Mouse (Mus musculus): ENCODE measurements at regions not wholly inside any gene's neighbourhood (a gene's known extent, or its start where the extent isn't known, plus 50 kb on each side); places are given as distances from the start of the nearest gene placed in this dataset.

DNA sequence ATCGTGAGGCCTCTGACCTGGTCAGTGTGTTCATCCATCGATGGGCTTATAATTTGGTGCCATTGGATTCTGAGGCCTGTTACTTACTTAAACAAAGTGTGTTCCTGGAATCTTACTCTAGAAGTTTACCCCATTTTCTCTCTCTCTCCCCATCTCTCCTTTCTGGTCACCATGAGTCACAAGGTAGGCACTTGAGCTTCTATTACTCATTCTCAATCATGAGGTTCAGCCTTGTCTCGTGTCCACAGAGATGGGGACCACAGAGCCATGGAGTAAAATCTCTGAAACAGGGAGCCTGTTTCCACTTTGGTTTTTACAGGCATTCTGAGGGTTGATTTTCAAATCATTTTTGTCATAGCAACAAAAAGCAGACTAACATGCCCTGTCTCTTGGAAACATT is 304.7 kb upstream of the Rbms1 start:
- Histone ChIP-seq H3K27ac (no peak overlapping the region), H3K36me3 (no peaks in the 10 kb centered on the region), H3K9ac (no peak overlapping the region), H3K27me3 (replicated peaks) (no peaks in the 10 kb centered on the region), H3K4me2 (no peak overlapping the region), H3K4me1 (no peaks in the 10 kb centered on the region), H3K9me3 (no peaks in the 10 kb centered on the region), H3K4me3 (replicated peaks) (no peak overlapping the region)
- no peak for ATAC-seq (ENCODE audit: insufficient read depth, low FRiP score, low read depth)
- 81% methylated on average over 3 of the region's 3 CpGs for WGBS

- Histone ChIP-seq H3K27ac (no peak overlapping the region), H3K36me3 (no peaks in the 10 kb centered on the region), H3K4me2 (no peak overlapping the region), H3K4me1 (peaks cover 4% of the 10 kb centered on the region; the same call in 1 of the 2 replicates), H3K9me3 (no peaks in the 10 kb centered on the region), H3K27me3 (replicated peaks) (no peaks in the 10 kb centered on the region), H3K9ac (no peak overlapping the region), H3K4me3 (replicated peaks) (no peak overlapping the region)
- ATAC-seq (ENCODE audit: insufficient read depth, low FRiP score, low read depth), result no peak
- 55% methylated on average over 9 of the region's 9 CpGs for WGBS
Measured at GRCm38 (mm10) chr2:61250068-61250800, 287.2 kb upstream of the Rbms1 start.

DNA sequence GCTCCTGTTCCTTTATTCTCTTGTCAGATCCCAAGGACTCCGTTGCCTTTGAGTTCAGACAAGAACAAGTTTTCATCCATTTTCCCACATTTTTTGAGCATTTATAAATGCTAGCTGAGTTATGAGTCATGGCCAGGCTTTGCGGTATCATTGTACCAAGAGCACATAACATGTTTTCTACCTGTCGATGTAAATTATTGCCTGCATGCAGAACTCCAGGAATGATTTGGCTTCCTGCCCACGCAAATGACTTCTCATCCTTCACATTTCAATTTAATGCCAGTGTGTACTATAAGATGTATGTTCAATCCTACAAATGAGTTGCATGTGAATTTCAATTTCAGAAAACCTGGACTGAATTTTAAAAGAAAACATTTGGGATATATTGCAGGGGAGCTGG is 285.0 kb upstream of the Rbms1 start:
- no peaks in the 10 kb centered on the region for H3K27me3 ChIP-seq (replicated peaks)
- H3K27ac ChIP-seq, result no peak overlapping the region
- H3K9me3 ChIP-seq, result no peaks in the 10 kb centered on the region
- H3K4me3 ChIP-seq (replicated peaks), result no peak overlapping the region
- peaks cover 4% of the 10 kb centered on the region; the same call in 1 of the 2 replicates for H3K4me1 ChIP-seq
- no peak for ATAC-seq (ENCODE audit: insufficient read depth, low FRiP score, low read depth)
- no peaks in the 10 kb centered on the region for H3K36me3 ChIP-seq
- H3K9ac ChIP-seq, result no peak overlapping the region
- WGBS, result 61% methylated on average over 4 of the region's 4 CpGs
- H3K4me2 ChIP-seq, result no peak overlapping the region

DNA sequence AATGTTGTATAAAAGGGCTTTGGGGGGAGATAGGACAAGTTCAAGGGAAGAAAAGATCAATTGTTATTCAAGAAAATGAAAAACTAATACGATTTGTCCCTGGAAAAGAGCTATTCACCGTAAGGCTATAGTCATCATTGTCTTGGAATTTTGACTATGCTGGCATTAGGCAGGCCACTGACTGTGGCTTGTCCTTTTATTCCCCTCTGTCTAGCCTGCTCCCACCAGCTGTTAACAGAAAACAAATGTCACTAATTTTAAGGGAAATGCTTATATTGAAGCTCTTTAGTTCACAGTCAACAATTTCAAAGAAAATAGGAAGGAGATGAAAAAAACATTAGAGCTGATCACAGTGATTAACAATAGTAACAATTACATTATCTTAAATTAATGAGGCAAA is 284.3 kb upstream of the Rbms1 start:
- no peak for ATAC-seq (ENCODE audit: insufficient read depth, low FRiP score, low read depth)
- Histone ChIP-seq H3K36me3 (no peaks in the 10 kb centered on the region), H3K9me3 (no peaks in the 10 kb centered on the region), H3K27me3 (replicated peaks) (no peaks in the 10 kb centered on the region), H3K27ac (no peak overlapping the region), H3K9ac (no peak overlapping the region), H3K4me1 (peaks cover 4% of the 10 kb centered on the region; the same call in 1 of the 2 replicates), H3K4me2 (no peak overlapping the region), H3K4me3 (replicated peaks) (no peak overlapping the region)
- WGBS, result 48% methylated on average over 2 of the region's 2 CpGs

DNA sequence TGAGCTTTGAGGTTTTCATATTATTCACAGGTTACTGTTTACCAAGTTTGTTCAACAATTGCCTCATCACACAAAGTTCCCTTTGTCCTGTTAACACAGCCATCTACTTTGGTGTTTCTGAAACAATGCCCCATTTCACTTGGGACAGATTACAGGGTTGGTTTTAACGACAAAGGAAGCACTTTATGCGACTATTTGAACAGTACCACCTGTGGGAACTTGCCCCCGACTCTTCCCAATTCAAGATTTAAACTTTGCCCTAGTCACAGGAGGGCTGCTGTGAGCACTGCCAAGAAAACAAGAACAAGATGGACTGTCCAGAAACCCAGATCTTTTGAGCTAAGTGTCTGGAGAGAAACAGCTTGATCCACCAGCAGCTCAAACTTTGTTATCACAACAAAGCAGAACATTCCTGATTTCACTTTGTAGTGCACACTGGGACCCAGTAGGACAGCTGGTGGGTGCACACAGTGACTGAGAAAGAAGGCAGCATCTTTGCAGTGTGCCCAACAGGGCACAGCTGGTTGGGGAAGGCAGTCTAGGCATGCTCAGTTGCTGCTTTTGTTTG is 283.8 kb upstream of the Rbms1 start:
- H3K9ac ChIP-seq, result no peak overlapping the region
- H3K36me3 ChIP-seq, result no peaks in the 10 kb centered on the region
- H3K9me3 ChIP-seq, result no peaks in the 10 kb centered on the region
- 0 out of 2 replicates have a peak overlapping the region, but pooled peaks have one; percentile 16 for H3K27ac ChIP-seq
- WGBS, result 8% methylated on average over 3 of the region's 3 CpGs
- H3K4me1 ChIP-seq, result peaks cover 4% of the 10 kb centered on the region; the same call in 1 of the 2 replicates
- no peak overlapping the region for H3K4me2 ChIP-seq
- H3K4me3 ChIP-seq (replicated peaks), result no peak overlapping the region
- no peak for ATAC-seq (ENCODE audit: insufficient read depth, low FRiP score, low read depth)
- no peaks in the 10 kb centered on the region for H3K27me3 ChIP-seq (replicated peaks)

DNA sequence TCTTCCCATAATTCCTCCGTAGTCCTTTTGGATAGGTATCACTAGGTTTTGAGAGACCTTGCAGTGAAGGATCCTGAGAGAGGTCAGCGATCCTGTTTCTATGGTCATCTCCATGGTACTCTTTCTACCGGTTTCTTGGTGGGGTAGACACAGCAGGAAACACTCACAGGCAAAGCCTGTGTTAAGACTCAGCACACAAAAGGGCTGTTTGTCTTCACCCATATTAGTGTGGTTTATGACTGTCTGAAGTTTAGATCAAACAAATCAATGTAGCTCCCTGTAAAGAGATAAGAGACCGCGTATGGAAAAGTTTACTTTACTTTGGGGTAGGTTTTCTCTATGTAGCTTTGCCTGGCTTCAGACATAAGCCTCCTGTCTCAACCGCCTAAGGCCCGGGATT is 282.5 kb upstream of the Rbms1 start:
- H3K4me1 ChIP-seq, result peaks cover 4% of the 10 kb centered on the region; the same call in 1 of the 2 replicates
- H3K27ac ChIP-seq, result no peak overlapping the region
- H3K4me3 ChIP-seq (replicated peaks), result no peak overlapping the region
- no peak overlapping the region for H3K9ac ChIP-seq
- WGBS, result 54% methylated on average over 7 of the region's 7 CpGs
- H3K27me3 ChIP-seq (replicated peaks), result no peaks in the 10 kb centered on the region
- no peaks in the 10 kb centered on the region for H3K36me3 ChIP-seq
- no peak overlapping the region for H3K4me2 ChIP-seq
- no peak for ATAC-seq (ENCODE audit: insufficient read depth, low FRiP score, low read depth)
- no peaks in the 10 kb centered on the region for H3K9me3 ChIP-seq

DNA sequence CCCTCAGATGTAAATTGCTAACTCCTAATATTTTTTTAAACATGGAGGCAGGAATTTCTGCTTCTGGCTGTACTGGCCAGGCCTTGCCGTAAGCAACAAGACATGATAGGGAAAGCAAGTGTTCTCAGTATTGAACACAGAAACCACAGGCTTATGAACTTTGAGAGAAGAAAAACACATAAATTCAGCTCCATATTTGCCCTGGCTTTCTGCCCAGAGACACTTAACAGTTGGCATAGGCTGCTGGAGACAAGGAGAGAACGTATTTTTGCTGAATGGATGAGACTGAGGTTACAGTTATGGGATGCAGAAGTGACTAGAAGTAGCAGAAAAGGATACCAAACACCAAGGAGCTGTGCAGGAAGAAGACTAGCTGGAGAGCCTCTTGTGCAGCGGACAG is 258.7 kb upstream of the Rbms1 start:
- no peak overlapping the region for H3K4me3 ChIP-seq (replicated peaks)
- ATAC-seq (ENCODE audit: insufficient read depth, low FRiP score, low read depth), result no peak
- no peaks in the 10 kb centered on the region for H3K36me3 ChIP-seq
- no peaks in the 10 kb centered on the region for H3K4me1 ChIP-seq
- WGBS, result 53% methylated on average over 3 of the region's 3 CpGs
- no peaks in the 10 kb centered on the region for H3K9me3 ChIP-seq
- no peak overlapping the region for H3K9ac ChIP-seq
- no peak overlapping the region for H3K27ac ChIP-seq
- no peaks in the 10 kb centered on the region for H3K27me3 ChIP-seq (replicated peaks)
- H3K4me2 ChIP-seq, result no peak overlapping the region

- H3K36me3 ChIP-seq, result no peaks in the 10 kb centered on the region
- H3K27me3 ChIP-seq (replicated peaks), result no peaks in the 10 kb centered on the region
- no peak overlapping the region for H3K4me3 ChIP-seq (replicated peaks)
- H3K9me3 ChIP-seq, result no peaks in the 10 kb centered on the region
- H3K4me1 ChIP-seq, result no peaks in the 10 kb centered on the region
- no peak overlapping the region for H3K9ac ChIP-seq
- no peak for ATAC-seq (ENCODE audit: insufficient read depth, low FRiP score, low read depth)
- WGBS, result 84% methylated on average over 2 of the region's 2 CpGs
- no peak overlapping the region for H3K4me2 ChIP-seq
- H3K27ac ChIP-seq, result no peak overlapping the region
Measured at GRCm38 (mm10) chr2:61221157-61221556, 258.2 kb upstream of the Rbms1 start.

- H3K4me3 ChIP-seq (replicated peaks), result no peak overlapping the region
- H3K27me3 ChIP-seq (replicated peaks), result no peaks in the 10 kb centered on the region
- H3K4me2 ChIP-seq, result no peak overlapping the region
- no peaks in the 10 kb centered on the region for H3K36me3 ChIP-seq
- no peak overlapping the region for H3K9ac ChIP-seq
- ATAC-seq (ENCODE audit: insufficient read depth, low FRiP score, low read depth), result no peak
- H3K9me3 ChIP-seq, result no peaks in the 10 kb centered on the region
- WGBS, result 78% methylated on average over 1 of the region's 1 CpGs
- H3K27ac ChIP-seq, result no peak overlapping the region
- H3K4me1 ChIP-seq, result no peaks in the 10 kb centered on the region
Measured at GRCm38 (mm10) chr2:61213951-61214350, 251.0 kb upstream of the Rbms1 start.

DNA sequence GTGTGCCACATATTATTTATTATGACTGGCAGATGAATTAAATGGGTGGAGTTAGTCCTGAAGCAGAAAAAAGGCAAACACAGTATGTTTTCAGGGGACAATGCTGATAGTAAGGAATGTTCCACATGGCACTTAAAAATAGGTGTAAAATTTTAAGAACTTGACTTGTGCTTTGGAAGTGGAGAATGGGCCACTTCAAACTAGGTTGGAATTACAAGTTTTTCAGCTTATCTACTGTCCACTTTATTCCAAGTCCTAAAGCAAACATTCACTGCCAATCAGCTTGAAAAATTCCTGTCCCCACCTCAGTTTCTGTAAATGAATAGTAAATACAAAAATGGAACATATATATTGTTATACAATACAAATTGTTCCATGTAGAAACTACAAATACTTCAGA is 238.4 kb upstream of the Rbms1 start:
- Histone ChIP-seq H3K27ac (no peak overlapping the region), H3K9ac (no peak overlapping the region), H3K4me3 (replicated peaks) (no peak overlapping the region), H3K36me3 (no peaks in the 10 kb centered on the region), H3K4me2 (no peak overlapping the region), H3K4me1 (no peaks in the 10 kb centered on the region), H3K9me3 (no peaks in the 10 kb centered on the region), H3K27me3 (replicated peaks) (no peaks in the 10 kb centered on the region)
- ATAC-seq (ENCODE audit: insufficient read depth, low FRiP score, low read depth), result no peak

DNA sequence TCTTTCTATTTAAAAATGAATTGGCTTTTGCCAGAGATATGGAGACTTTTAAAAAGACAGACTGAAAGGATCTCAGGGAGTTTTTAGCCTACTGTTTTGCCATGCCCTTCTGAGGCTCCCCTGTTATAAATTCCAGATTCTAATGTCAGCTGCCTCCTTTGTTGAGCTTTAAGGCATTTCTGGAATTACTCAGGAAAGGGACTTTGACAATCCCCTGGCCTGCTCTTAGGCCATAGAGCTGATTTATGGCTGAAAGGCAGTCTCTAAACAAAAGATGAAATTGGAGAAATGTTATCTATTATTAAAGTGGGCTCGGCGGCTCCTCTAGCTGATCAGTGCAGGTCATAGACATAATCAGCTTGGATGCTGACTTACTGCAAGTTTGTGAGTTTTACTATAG is 231.0 kb upstream of the Rbms1 start:
- Histone ChIP-seq H3K9ac (no peak overlapping the region), H3K27ac (no peak overlapping the region), H3K36me3 (no peaks in the 10 kb centered on the region), H3K27me3 (replicated peaks) (no peaks in the 10 kb centered on the region), H3K4me3 (replicated peaks) (no peak overlapping the region), H3K9me3 (no peaks in the 10 kb centered on the region), H3K4me2 (no peak overlapping the region), H3K4me1 (no peaks in the 10 kb centered on the region)
- ATAC-seq (ENCODE audit: insufficient read depth, low FRiP score, low read depth), result no peak
- 23% methylated on average over 2 of the region's 2 CpGs for WGBS

- H3K9ac ChIP-seq, result no peak overlapping the region
- 0 out of 2 replicates have a peak overlapping the region, but pooled peaks have one; percentile 5 for H3K27ac ChIP-seq
- H3K27me3 ChIP-seq (replicated peaks), result no peaks in the 10 kb centered on the region
- no peak overlapping the region for H3K4me2 ChIP-seq
- no peaks in the 10 kb centered on the region for H3K9me3 ChIP-seq
- 0 out of 2 replicates have a peak, but pooled peaks cover 3% of the 10 kb centered on the region for H3K4me1 ChIP-seq
- ATAC-seq (ENCODE audit: insufficient read depth, low FRiP score, low read depth), result no peak
- H3K4me3 ChIP-seq (replicated peaks), result no peak overlapping the region
- WGBS, result 33% methylated on average over 8 of the region's 8 CpGs
- no peaks in the 10 kb centered on the region for H3K36me3 ChIP-seq
Measured at GRCm38 (mm10) chr2:61182424-61182979, 219.5 kb upstream of the Rbms1 start.
